Mouse (Mus musculus) forebrain, embryonic 12.5 days (tissue): ENCODE measurements around the gene Mrpl21. TPM values are rescaled to one million over a fixed set of nuclear protein-coding genes. Genes with fewer than 3 reads are reported as not detected.
A peak's percentile ranks its signal among the peaks of the same experiment; 100 is the strongest.

Experiments
- ATAC-seq: fragments of 200-750 bp; cut with Nextera tagmentation; 2 replicates; pipeline ENCODE4 v1.8.0; 2017; ENCODE audit warnings: moderate TSS enrichment; ENCODE audit not compliant: low FRiP score
- H3K27ac ChIP-seq: fragments of 300-500 bp; sonication (generic); 2 replicates; pipeline ENCODE4 v1.5.1; 2016; ENCODE audit warnings: mild to moderate bottlenecking
- H3K27me3 ChIP-seq: fragments of 300-500 bp; sonication (generic); 2 replicates; pipeline ENCODE4 v1.6.1; 2016; ENCODE audit warnings: mild to moderate bottlenecking
- H3K36me3 ChIP-seq: fragments of 300-500 bp; sonication (generic); replicated peaks from 2 replicates; pipeline ENCODE4 v1.6.1; 2016; ENCODE audit warnings: mild to moderate bottlenecking
- H3K4me1 ChIP-seq: fragments of 300-500 bp; sonication (generic); 2 replicates; pipeline ENCODE4 v1.6.1; 2016
- H3K4me2 ChIP-seq: fragments of 300-500 bp; sonication (generic); 2 replicates; pipeline ENCODE4 v1.6.1; 2016; ENCODE audit warnings: mild to moderate bottlenecking, moderate library complexity
- H3K4me3 ChIP-seq: fragments of 300-500 bp; sonication (generic); replicated peaks from 2 replicates; pipeline ENCODE4 v1.5.1; 2016; ENCODE audit warnings: mild to moderate bottlenecking
- H3K9ac ChIP-seq: fragments of 300-500 bp; sonication (generic); 2 replicates; pipeline ENCODE4 v1.6.1; 2016; ENCODE audit warnings: mild to moderate bottlenecking
- H3K9me3 ChIP-seq: fragments of 300-500 bp; sonication (generic); 2 replicates; pipeline ENCODE4 v1.6.1; 2016
- WGBS: fragments of 180-500 bp; shearing (Covaris S2); methylation state at CpG from one replicate; pipeline ENCODE4 v1.1.7; 2016; 5-methylcytosine and 5-hydroxymethylcytosine counted together
- polyA plus RNA-seq: library from polyadenylated mRNA; unstranded; fragments of >200 nt; fragmentation: Nextera tagmentation; extraction: Ambion mirVana; gene quantifications from 2 replicates; pipeline ENCODE4 v1.2.1, GENCODE M21; 2016

Gene Mrpl21
- polyA plus RNA-seq, 1 experiment from 2014 or later: 124 TPM

DNA sequence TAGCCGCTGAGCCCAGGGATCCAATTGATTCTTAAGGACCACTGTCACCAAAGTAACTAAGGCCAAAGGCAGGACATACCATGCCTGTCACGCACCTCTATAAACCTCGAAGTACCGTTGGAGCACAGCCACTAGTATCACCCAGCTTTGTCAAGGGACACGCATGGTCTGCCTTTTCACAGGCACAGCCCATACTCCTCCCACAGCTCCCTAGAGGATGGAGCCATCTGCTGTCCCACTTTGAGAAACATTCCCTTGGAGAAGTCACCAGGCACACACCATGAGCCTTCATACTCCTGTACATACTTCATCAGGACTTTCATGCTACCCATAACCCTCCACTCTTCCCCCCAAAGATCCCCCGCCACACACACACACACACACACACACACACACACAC lies 12.9 kb upstream of the Mrpl21 start:
- H3K27me3 ChIP-seq: no peaks in the 10 kb centered on the region
- H3K9ac ChIP-seq: no peak overlapping the region
- no peak overlapping the region for H3K4me3 ChIP-seq
- H3K4me1 ChIP-seq: no peaks in the 10 kb centered on the region
- no peak overlapping the region for H3K27ac ChIP-seq
- H3K9me3 ChIP-seq: no peaks in the 10 kb centered on the region
- no peak for ATAC-seq
- peaks cover 100% of the 10 kb centered on the region for H3K36me3 ChIP-seq
- 92% methylated on average over 6 of the region's 6 CpGs for WGBS
- H3K4me2 ChIP-seq: no peak overlapping the region

DNA sequence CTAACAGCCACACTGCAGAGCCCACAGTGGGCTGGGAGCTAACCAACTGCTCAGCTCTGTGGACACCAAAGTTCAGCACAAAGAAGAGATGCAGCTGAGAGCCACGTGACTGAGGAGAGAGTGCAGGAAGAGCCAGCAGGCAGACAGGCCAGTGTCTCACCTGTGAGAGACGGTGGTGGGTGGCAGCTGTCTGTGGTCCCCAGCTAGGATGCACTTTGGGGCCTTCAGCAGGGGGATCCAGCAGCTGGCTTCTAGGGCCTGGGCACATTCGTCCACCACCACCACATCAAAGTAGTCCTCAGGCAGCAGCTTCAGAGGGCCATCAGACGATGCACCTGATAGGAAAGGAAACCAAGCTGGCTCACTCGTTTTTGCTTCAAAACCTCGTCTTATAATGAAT lies 11.3 kb upstream of the Mrpl21 start:
- H3K27me3 ChIP-seq: no peaks in the 10 kb centered on the region
- WGBS: 91% methylated on average over 6 of the region's 6 CpGs
- H3K27ac ChIP-seq: no peak overlapping the region
- no peaks in the 10 kb centered on the region for H3K4me1 ChIP-seq
- no peak for ATAC-seq
- H3K9ac ChIP-seq: no peak overlapping the region
- no peak overlapping the region for H3K4me2 ChIP-seq
- H3K36me3 ChIP-seq: peaks cover 97% of the 10 kb centered on the region
- no peak overlapping the region for H3K4me3 ChIP-seq
- no peaks in the 10 kb centered on the region for H3K9me3 ChIP-seq

DNA sequence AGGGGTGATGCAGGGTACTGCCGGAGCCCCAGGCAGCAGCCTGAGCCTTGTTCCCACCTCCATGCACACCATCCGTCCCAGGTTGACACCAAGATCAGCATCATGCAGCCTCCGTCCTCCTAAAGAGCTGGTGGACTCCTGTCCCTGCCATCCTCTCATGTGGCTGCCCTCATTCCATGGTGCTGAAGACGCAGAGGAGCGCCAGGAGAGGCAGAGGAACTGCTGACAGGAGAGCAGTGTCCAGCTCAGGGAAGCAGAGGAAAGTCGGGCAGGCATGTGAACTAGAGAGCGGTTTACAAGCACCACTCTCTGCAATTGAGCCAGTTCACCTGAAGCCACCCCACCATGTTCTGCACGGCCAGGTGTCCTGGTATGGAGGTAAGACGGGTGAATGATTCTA lies 9.4 kb upstream of the Mrpl21 start:
- no peak overlapping the region for H3K9ac ChIP-seq

DNA sequence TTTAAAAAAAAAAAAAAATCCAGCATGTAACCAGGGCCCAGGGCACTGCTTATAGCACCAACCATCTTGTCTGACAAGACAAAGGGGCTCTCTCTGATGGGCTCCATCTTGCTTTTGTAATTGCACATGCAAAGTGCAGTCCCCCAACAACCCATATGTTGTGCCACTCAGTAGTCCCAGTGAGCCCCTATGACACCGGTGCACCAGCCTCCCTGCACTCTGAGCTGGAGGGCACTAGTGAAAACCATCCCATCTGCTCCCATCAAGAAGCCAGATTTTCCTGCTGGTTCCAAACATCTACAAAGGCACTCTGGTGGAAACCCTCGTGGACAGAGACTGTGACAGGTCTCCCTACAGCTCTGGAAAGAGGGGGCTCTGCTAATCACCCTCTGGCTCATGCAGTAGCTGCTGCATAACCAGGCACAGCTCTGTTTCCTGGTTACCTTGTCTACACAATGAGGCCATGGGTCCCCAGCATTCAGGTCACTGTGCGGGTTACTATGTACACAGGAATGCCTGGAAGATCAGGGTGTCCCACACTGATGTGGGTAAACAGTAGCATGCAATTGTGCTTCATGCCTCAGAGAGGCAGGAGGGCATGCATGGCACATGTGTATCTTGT lies 6.8 kb upstream of the Mrpl21 start:
- Histone ChIP-seq H3K27ac (no peak overlapping the region), H3K9ac (no peak overlapping the region), H3K27me3 (no peaks in the 10 kb centered on the region), H3K9me3 (no peaks in the 10 kb centered on the region), H3K4me1 (no peaks in the 10 kb centered on the region), H3K36me3 (peaks cover 89% of the 10 kb centered on the region), H3K4me2 (no peak overlapping the region), H3K4me3 (no peak overlapping the region)
- WGBS: 91% methylated on average over 3 of the region's 3 CpGs
- no peak for ATAC-seq

More for the DNA sequence above, 9.4 kb upstream of the Mrpl21 start:
- H3K27me3 ChIP-seq: no peaks in the 10 kb centered on the region
- H3K4me3 ChIP-seq: no peak overlapping the region
- no peaks in the 10 kb centered on the region for H3K9me3 ChIP-seq
- no peaks in the 10 kb centered on the region for H3K4me1 ChIP-seq
- WGBS: 95% methylated on average over 9 of the region's 9 CpGs
- H3K4me2 ChIP-seq: no peak overlapping the region
- no peak overlapping the region for H3K27ac ChIP-seq
- ATAC-seq: no peak
- peaks cover 95% of the 10 kb centered on the region for H3K36me3 ChIP-seq

DNA sequence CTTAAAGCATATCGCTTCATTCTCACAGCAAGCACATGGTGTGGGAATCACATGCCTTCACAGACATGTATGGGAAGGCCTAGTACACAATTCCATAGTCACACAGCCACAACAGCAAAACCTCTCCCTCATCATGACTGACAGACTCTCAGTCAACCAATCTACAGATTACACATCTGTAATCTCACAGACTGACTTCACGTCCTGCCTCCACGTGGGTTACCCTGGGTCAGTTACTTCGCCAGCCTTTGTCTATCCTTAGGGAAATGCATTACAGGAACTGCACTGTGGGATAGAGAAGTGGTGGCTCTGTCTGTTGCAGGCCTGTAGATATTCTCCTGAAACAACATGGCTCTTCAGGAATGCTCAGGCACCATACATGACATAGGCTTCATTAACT lies 815 bp upstream of the Mrpl21 start:
- Histone ChIP-seq H3K27ac (no peak overlapping the region), H3K27me3 (no peaks in the 10 kb centered on the region), H3K9ac (peak overlapping the region; percentile 83), H3K4me2 (peak overlapping the region; percentile 71), H3K4me1 (peaks cover 20% of the 10 kb centered on the region), H3K9me3 (no peaks in the 10 kb centered on the region), H3K36me3 (peaks cover 50% of the 10 kb centered on the region), H3K4me3 (peak overlapping the region; percentile 72)
- ATAC-seq: no peak
- 80% methylated on average over 4 of the region's 4 CpGs for WGBS

DNA sequence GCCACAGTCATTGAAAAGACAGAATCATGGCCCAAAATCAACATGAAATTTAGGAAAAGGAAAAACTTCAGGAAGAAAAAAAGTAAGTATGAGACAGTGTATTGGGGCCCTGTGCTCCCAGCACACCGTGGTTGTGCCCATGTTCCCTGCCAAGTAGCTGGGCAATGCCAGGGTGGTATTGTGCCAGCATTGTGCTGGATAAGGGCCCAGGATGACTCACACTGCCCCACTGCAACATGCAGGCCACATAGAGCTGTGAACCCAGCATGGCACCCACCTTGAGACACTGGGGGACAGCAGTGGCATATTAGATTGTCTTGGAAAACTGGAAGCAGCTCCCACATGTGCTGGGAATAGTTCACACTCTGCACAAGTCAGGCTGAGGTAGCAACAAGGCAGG lies 6.3 kb downstream of the Mrpl21 start:
- Histone ChIP-seq H3K36me3 (peaks cover 64% of the 10 kb centered on the region), H3K4me1 (peaks cover 1% of the 10 kb centered on the region), H3K9ac (no peak overlapping the region), H3K4me3 (no peak overlapping the region), H3K9me3 (no peaks in the 10 kb centered on the region), H3K27ac (no peak overlapping the region), H3K4me2 (no peak overlapping the region), H3K27me3 (no peaks in the 10 kb centered on the region)
- ATAC-seq: no peak
- 95% methylated on average over 1 of the region's 1 CpGs for WGBS

DNA sequence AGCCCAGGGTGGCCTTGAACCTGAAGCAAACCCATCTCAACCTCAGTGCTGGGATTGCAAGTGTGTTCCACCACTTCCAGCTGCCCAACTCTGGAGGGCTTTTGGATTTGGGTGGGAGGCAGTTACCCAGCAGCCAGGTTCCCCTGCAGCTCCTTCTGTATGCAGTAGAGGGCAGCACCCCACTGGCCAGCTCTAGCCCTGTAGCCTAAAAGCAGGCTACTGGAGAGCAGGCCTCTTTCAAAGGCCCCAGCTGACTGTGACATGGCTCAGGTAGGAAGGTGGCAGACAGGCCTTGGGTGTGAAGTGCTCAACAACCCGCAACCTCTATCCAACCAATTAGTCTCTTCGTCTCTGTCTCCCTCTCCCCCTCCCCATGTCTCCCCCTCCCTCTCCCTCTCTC lies 9.3 kb downstream of the Mrpl21 start:
- H3K4me3 ChIP-seq: no peak overlapping the region
- no peak overlapping the region for H3K9ac ChIP-seq
- no peaks in the 10 kb centered on the region for H3K27me3 ChIP-seq
- H3K36me3 ChIP-seq: peaks cover 48% of the 10 kb centered on the region
- H3K4me2 ChIP-seq: no peak overlapping the region
- 81% methylated on average over 2 of the region's 2 CpGs for WGBS
- peak; percentile 77 for ATAC-seq
- H3K4me1 ChIP-seq: no peaks in the 10 kb centered on the region
- H3K9me3 ChIP-seq: no peaks in the 10 kb centered on the region
- no peak overlapping the region for H3K27ac ChIP-seq

DNA sequence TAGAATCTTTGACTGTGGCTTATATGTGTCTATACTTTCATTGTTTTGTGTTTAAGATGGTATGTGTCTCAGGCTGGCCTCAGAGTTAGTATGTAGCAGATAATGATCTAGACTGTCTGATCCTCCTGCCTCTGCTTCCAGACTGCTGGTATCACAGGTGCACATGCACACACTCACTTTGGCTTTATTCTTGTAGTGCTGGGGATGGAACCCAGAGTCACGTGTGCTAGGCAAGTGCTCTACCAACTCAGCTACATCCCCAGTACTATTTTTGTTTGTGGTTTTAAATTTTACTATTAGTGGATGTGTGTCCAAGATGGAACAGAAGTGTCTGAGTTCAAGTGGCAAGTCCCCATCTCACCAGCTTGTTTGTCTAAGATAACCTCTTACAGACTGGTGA lies 10.3 kb downstream of the Mrpl21 start:
- no peak overlapping the region for H3K9ac ChIP-seq
- 88% methylated on average over 1 of the region's 1 CpGs for WGBS
- no peaks in the 10 kb centered on the region for H3K9me3 ChIP-seq
- peaks cover 42% of the 10 kb centered on the region for H3K36me3 ChIP-seq
- no peak for ATAC-seq
- no peak overlapping the region for H3K4me3 ChIP-seq
- no peak overlapping the region for H3K27ac ChIP-seq
- no peaks in the 10 kb centered on the region for H3K27me3 ChIP-seq
- H3K4me1 ChIP-seq: no peaks in the 10 kb centered on the region
- no peak overlapping the region for H3K4me2 ChIP-seq

DNA sequence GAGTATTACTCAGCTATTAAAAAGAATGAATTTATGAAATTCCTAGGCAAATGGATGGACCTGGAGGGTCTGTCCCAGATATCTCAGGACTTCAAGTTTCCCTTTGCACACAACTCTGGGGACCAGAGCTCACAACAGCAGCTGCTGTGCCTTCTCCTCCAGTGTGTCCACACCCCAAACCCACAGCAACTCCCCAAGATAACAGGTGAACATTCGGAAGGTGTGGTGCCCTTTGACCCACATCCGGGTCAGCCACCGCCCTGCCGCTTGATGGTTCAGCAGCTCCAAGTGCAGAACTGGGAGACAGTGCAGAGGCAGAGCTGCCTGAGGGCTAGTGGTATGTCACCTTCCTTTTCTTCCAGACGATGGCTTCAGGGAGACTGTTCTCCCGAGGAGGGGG lies 12.5 kb downstream of the Mrpl21 start:
- no peaks in the 10 kb centered on the region for H3K4me1 ChIP-seq
- no peaks in the 10 kb centered on the region for H3K27me3 ChIP-seq
- H3K4me3 ChIP-seq: no peak overlapping the region
- peaks cover 21% of the 10 kb centered on the region for H3K36me3 ChIP-seq
- H3K27ac ChIP-seq: no peak overlapping the region
- no peak for ATAC-seq
- WGBS: 94% methylated on average over 6 of the region's 6 CpGs
- H3K9ac ChIP-seq: no peak overlapping the region
- no peaks in the 10 kb centered on the region for H3K9me3 ChIP-seq
- no peak overlapping the region for H3K4me2 ChIP-seq

DNA sequence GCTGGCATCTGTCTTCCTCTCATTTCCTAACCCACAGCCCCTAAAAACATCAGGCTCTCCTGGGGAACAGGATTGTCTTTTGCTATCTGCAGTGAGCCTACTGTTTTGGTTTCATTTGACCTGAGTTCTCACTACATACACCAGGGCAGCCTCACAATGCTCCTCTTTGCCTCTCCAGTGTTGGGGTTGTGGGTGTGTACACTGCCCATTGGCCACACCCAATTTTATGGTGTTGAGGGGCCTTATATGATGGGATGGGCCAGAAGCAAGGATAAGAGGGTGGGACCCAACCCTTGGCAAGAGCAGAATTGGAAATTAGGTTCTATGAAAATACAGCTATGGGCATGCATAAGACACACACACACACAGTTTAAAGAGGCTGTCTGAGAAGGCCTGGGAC lies 14.3 kb downstream of the Mrpl21 start:
- no peak for ATAC-seq
- H3K4me1 ChIP-seq: no peaks in the 10 kb centered on the region
- no peak overlapping the region for H3K4me2 ChIP-seq
- H3K27me3 ChIP-seq: no peaks in the 10 kb centered on the region
- H3K9ac ChIP-seq: no peak overlapping the region
- H3K36me3 ChIP-seq: peaks cover 6% of the 10 kb centered on the region; the same call in 1 of the 2 replicates
- H3K27ac ChIP-seq: no peak overlapping the region
- H3K9me3 ChIP-seq: no peaks in the 10 kb centered on the region
- H3K4me3 ChIP-seq: no peak overlapping the region

DNA sequence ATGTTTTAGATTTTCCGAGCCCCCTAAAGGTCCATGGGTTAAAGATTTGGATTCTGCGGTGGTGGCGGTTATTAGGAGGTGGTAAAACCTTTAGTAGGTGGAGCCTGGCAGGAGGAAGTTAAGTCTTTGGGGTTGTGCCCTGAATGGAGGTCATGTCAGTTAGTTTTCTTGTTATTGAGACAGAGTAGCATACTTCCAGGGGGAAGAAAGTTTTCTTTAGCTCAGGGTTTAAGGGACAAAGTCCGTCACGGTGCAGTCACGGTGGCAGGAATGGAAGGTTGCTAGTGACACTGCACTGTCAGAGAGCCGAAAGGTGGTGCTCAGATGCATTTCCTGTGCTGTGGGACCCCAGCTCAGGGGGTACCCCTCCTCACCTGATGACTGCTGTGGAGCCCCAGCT lies 15.1 kb downstream of the Mrpl21 start:
- no peak overlapping the region for H3K4me2 ChIP-seq
- no peak overlapping the region for H3K9ac ChIP-seq
- no peak overlapping the region for H3K4me3 ChIP-seq
- H3K9me3 ChIP-seq: no peaks in the 10 kb centered on the region
- ATAC-seq: no peak
- no peaks in the 10 kb centered on the region for H3K27me3 ChIP-seq
- H3K27ac ChIP-seq: no peak overlapping the region
- 0 out of 2 replicates have a peak, but pooled peaks cover 3% of the 10 kb centered on the region for H3K36me3 ChIP-seq
- WGBS: 87% methylated on average over 7 of the region's 7 CpGs
- no peaks in the 10 kb centered on the region for H3K4me1 ChIP-seq

DNA sequence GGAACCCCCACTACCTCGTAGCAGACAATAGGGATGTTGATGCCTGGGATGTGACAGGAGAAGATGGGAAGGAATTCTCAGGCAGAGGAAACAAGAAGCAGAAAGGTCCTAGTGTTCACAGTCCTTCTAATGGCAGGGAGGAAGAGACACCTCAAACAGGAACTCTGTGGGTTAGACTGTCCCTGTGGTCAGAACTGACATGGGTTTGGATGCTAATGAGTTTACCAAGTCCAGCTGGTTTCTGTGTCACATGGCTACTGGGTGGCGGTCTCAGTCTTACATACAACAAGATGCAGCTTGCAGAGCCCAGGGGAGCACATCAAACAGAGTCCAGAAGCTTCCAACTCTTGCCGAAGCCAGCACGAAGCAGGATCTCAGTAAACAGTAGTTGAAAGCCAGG lies 21.3 kb downstream of the Mrpl21 start:
- Histone ChIP-seq H3K27ac (no peak overlapping the region), H3K36me3 (no peaks in the 10 kb centered on the region), H3K27me3 (0 out of 2 replicates have a peak, but pooled peaks cover 3% of the 10 kb centered on the region), H3K4me2 (no peak overlapping the region), H3K9me3 (no peaks in the 10 kb centered on the region), H3K9ac (no peak overlapping the region), H3K4me1 (no peaks in the 10 kb centered on the region), H3K4me3 (no peak overlapping the region)
- no peak for ATAC-seq
- WGBS: 83% methylated on average over 4 of the region's 4 CpGs

DNA sequence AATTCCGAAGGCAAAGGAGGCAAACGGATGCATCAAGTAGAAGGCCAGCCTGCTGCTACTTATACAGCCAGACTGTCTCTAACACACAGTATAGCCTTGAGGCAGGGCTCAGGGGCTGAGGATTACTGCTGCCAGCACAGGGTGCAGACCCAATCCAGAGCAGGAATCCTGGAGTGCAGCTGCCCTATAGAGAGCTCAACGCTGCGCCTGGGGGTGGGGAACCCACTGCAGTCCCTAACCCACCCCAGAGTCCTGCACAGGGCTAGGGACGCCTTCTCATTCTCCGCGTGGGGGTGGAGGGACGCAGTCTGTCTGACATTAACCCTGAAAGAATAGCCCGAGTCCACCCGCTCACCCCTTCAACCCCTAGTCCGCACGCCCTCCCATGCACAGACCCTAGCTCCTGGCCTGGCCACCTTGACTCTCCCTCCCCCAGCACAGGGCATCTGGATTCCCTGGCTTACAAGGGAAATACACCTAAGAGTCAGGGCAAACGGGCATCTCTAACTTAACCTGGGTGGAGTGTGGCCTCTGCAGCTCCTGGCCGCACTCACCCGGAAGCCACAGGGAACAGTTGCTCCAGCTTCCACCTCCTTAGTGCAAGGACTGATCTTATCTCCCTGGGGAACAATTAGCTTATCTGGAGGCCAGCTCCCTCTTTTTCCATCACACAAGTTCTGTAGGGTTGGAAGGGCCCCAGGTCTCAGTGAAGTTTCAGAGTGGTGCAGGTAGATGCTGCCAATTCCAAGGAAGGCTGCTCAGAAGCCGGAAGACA lies 24.7 kb downstream of the Mrpl21 start:
- H3K27me3 ChIP-seq: 0 out of 2 replicates have a peak, but pooled peaks cover 3% of the 10 kb centered on the region
- H3K36me3 ChIP-seq: no peaks in the 10 kb centered on the region
- no peaks in the 10 kb centered on the region for H3K4me1 ChIP-seq
- no peak overlapping the region for H3K27ac ChIP-seq
- H3K4me3 ChIP-seq: no peak overlapping the region
- no peak for ATAC-seq
- H3K9me3 ChIP-seq: no peaks in the 10 kb centered on the region
- no peak overlapping the region for H3K9ac ChIP-seq
- no peak overlapping the region for H3K4me2 ChIP-seq
- WGBS: 50% methylated on average over 16 of the region's 16 CpGs
